Mouse (Mus musculus) CH12.LX (cell line): ENCODE data around the gene B4galnt3.

Source experiments
- CTCF ChIP-seq, 2 experiments: IDR thresholded peaks in 1 of 2; conservative IDR thresholded peaks in 1 of 2; 2 replicates each; pipeline ENCODE4 v1.5.1; 2011 to 2012; ENCODE audit warnings: low read depth in 2 of 2, low read length in 2 of 2, improper control_type of control experiment in 1 of 2, inconsistent platforms in 1 of 2, mild to moderate bottlenecking in 1 of 2, moderate library complexity in 1 of 2
- E2F4 ChIP-seq: IDR thresholded peaks from 2 replicates; pipeline ENCODE4 v1.6.1; 2011; ENCODE audit warnings: low read depth, low read length, improper control_type of control experiment; ENCODE audit not compliant: insufficient replicate concordance
- EP300 ChIP-seq: IDR thresholded peaks from 2 replicates; pipeline ENCODE4 v1.6.1; 2011; ENCODE audit warnings: low read length, improper control_type of control experiment
- JUND ChIP-seq: conservative IDR thresholded peaks from 2 replicates; pipeline ENCODE4 v1.6.1; 2011; ENCODE audit warnings: low read depth, low read length, improper control_type of control experiment
- MAX ChIP-seq: IDR thresholded peaks from 2 replicates; pipeline ENCODE4 v1.6.1; 2011; ENCODE audit warnings: low read length, improper control_type of control experiment
- MEF2A ChIP-seq: IDR thresholded peaks from 2 replicates; pipeline ENCODE4 v1.6.1; 2014; ENCODE audit warnings: low read depth, mild to moderate bottlenecking, inconsistent platforms, low read length, improper control_type of control experiment, borderline replicate concordance
- POLR2A ChIP-seq: IDR thresholded peaks from 2 replicates; pipeline ENCODE4 v1.6.1; 2011; ENCODE audit warnings: low read depth, mild to moderate bottlenecking, improper control_type of control experiment, low read length
- RAD21 ChIP-seq: IDR thresholded peaks from 2 replicates; pipeline ENCODE4 v1.6.1; 2011; ENCODE audit warnings: low read depth, mild to moderate bottlenecking, low read length, improper control_type of control experiment, moderate library complexity
- ZKSCAN1 ChIP-seq: IDR thresholded peaks from 2 replicates; pipeline ENCODE4 v1.6.1; 2012; ENCODE audit warnings: low read depth, inconsistent platforms, low read length, improper control_type of control experiment, borderline replicate concordance
- ZMIZ1 ChIP-seq: IDR thresholded peaks from 2 replicates; pipeline ENCODE4 v1.6.1; 2012; ENCODE audit warnings: low read depth, mild to moderate bottlenecking, inconsistent platforms, low read length, improper control_type of control experiment

DNA sequence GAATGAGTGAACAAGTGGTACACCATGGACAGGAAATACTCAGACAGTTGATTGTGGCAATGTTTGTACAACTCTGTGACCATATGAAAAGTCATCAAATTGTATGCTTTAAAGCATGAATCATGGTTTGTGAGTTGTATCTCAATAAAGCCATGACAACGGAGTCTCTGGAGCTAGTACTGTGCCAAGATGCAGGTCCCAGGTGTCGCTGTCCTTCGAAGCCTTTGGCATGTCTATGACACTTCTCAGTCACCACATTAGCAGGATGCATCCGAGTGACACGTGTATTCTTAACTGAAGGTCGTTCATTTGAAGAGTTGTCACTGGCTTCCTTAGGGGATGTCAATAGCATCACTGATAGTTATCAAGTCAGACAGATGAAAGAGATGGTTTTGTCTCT lies 131.4 kb downstream of the B4galnt3 start:
- TF ChIP-seq ZMIZ1 (no peak), EP300 (no peak), E2F4 (no peak), MAX (no peak), CTCF (conservative IDR thresholded peaks at IDR 0.05 in 1 of 2, IDR thresholded peaks at IDR 0.05 in 1 of 2; ENCODE audit: low read depth in 2 of 2, low read length in 2 of 2) (no peak), MEF2A (no peak), ZKSCAN1 (no peak), RAD21 (no peak), JUND (no peak), POLR2A (no peak)
